Mouse (Mus musculus): Measurements from ENCODE around the gene Adgrf3. TPM values are rescaled to one million over a fixed set of nuclear protein-coding genes. Genes with fewer than 3 reads are reported as not detected.
A peak's percentile ranks its signal among the peaks of the same experiment; 100 is the strongest.

Gene Adgrf3
- polyA plus RNA-seq, 1 experiment from 2014 or later: 0.24 TPM

DNA sequence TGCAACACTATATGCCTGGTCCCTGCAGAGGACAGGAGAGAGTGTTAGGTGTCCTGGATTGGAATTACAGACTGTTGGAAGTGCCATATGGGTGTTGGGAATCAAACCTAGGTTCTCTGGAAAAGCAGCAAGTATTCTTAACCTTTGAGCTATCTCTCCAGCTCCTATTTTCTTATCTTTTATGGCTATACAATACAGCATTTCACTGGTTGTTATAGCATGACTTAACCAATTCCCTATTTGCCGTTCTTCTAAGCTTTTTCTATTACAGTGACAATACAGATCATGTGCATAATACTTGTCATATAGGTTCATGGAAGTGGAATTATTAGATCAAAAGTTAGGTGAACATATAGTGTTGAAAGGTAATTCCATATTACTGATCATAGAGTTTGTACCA is 43.7 kb downstream of the Adgrf3 start:
- no peaks in the 10 kb centered on the region for H3K27me3 ChIP-seq (ENCODE audit: control insufficient read depth, insufficient read depth, low read length)
- H3K9me3 ChIP-seq (ENCODE audit: control insufficient read depth, low read length): no peaks in the 10 kb centered on the region
- no peak overlapping the region for H3K27ac ChIP-seq (replicated peaks)
- H3K9ac ChIP-seq (ENCODE audit: low read length): no peak overlapping the region
- DNase-seq (ENCODE audit: low spot score): no peak
- no peak for ATAC-seq (ENCODE audit: low FRiP score, low TSS enrichment)
- no peak overlapping the region for H3K4me3 ChIP-seq (ENCODE audit: low read depth, low read length)
- no peak overlapping the region for H3K4me2 ChIP-seq (replicated peaks; ENCODE audit: low read depth)
- 79% methylated on average over 1 of the region's 1 CpGs for WGBS
- no peaks in the 10 kb centered on the region for H3K36me3 ChIP-seq (ENCODE audit: control insufficient read depth, insufficient read depth, low read length)
- H3K4me1 ChIP-seq (replicated peaks; ENCODE audit: control insufficient read depth, insufficient read depth): no peaks in the 10 kb centered on the region
- TF ChIP-seq EP300 (optimal IDR thresholded peaks at IDR 0.05) (no peak), CTCF (IDR thresholded peaks at IDR 0.05; ENCODE audit: low read depth) (no peak)

GRCm38 (mm10) chr5:30159601-30160000 is 45.9 kb downstream of the Adgrf3 start:
- Histone ChIP-seq H3K36me3 (ENCODE audit: control insufficient read depth, insufficient read depth, low read length) (no peaks in the 10 kb centered on the region), H3K9ac (ENCODE audit: low read length) (no peak overlapping the region), H3K9me3 (ENCODE audit: control insufficient read depth, low read length) (no peaks in the 10 kb centered on the region), H3K27me3 (ENCODE audit: control insufficient read depth, insufficient read depth, low read length) (no peaks in the 10 kb centered on the region), H3K4me3 (ENCODE audit: low read depth, low read length) (no peak overlapping the region), H3K4me2 (replicated peaks; ENCODE audit: low read depth) (no peak overlapping the region), H3K27ac (replicated peaks) (no peak overlapping the region), H3K4me1 (replicated peaks; ENCODE audit: control insufficient read depth, insufficient read depth) (no peaks in the 10 kb centered on the region)
- DNase-seq (ENCODE audit: low spot score): no peak
- no peak for ATAC-seq (ENCODE audit: low FRiP score, low TSS enrichment)
- WGBS: 82% methylated on average over 6 of the region's 6 CpGs
- TF ChIP-seq EP300 (optimal IDR thresholded peaks at IDR 0.05) (no peak), CTCF (IDR thresholded peaks at IDR 0.05; ENCODE audit: low read depth) (no peak)

DNA sequence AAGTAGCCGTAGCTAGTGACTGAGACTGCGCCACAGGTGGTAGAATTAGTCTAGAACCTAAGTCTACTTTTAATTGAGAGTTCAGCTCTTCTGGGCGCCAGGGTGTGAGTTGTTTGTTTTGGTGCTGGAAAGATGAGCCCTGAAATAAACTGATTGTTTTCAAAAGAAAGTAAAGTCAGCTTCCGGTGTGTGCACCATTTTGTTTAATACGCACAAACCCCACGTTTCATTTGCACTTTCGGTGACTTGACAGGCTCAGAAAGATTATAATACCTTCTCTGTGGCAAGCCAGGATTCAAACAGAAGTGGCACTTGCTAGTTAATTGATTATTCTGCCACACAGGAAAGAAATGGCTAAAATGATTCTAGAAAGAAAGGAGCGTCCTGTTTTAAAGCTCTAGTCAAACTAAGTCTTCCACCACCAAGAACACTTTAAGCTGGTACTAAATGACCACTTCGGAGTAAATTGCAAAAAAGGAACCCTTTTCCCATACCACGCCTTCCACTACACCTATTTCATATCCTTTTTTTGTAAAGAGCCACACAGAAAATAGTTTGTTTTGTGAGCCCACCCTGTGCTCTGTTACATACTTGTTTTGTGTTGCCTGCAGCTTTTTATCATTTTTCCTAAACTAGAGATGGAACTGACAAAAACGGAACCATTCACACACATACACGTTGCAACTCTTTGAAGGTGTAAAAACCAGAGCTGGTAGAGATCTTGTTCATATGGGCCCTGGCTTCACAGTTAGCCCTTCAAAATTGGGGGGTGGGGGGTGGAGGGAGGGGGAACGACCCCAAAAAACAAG is 49.5 kb downstream of the Adgrf3 start:
- no peaks in the 10 kb centered on the region for H3K27me3 ChIP-seq (ENCODE audit: control insufficient read depth, insufficient read depth, low read length)
- peak overlapping the region; percentile 89 for H3K9ac ChIP-seq (ENCODE audit: low read length)
- H3K4me3 ChIP-seq (ENCODE audit: low read depth, low read length): peak overlapping the region; percentile 88
- ATAC-seq (ENCODE audit: low FRiP score, low TSS enrichment) (no peak), DNase-seq (ENCODE audit: low spot score) (no peak)
- TF ChIP-seq CTCF (IDR thresholded peaks at IDR 0.05; ENCODE audit: low read depth) (peak; percentile 13; the same call in 1 of the 2 replicates), EP300 (optimal IDR thresholded peaks at IDR 0.05) (no peak)
- 21% methylated on average over 13 of the region's 13 CpGs for WGBS
- H3K4me2 ChIP-seq (replicated peaks; ENCODE audit: low read depth): peak overlapping the region; percentile 70
- no peaks in the 10 kb centered on the region for H3K4me1 ChIP-seq (replicated peaks; ENCODE audit: control insufficient read depth, insufficient read depth)
- no peaks in the 10 kb centered on the region for H3K36me3 ChIP-seq (ENCODE audit: control insufficient read depth, insufficient read depth, low read length)
- peak overlapping the region; percentile 95 for H3K27ac ChIP-seq (replicated peaks)
- H3K9me3 ChIP-seq (ENCODE audit: control insufficient read depth, low read length): no peaks in the 10 kb centered on the region

- ATAC-seq (ENCODE audit: low FRiP score, low TSS enrichment): peak; percentile 35
These were observed 50.1 kb downstream of the Adgrf3 start for GRCm38 (mm10) chr5:30155395-30155792.

GRCm38 (mm10) chr5:30154474-30155394 is 50.8 kb downstream of the Adgrf3 start, which contains the start of the genes Hadha and Hadhb:
Gene Hadha, minus strand, starts transcription at chr5:30155162.
Gene Hadhb, plus strand, starts transcription at chr5:30155248.
- H3K4me3 ChIP-seq (ENCODE audit: low read depth, low read length): peak within 1 kb of the TSS; percentile 88
- no peaks in the 10 kb centered on the region for H3K27me3 ChIP-seq (ENCODE audit: control insufficient read depth, insufficient read depth, low read length)
- WGBS: under 1% methylated on average over 51 of the region's 53 CpGs
- no peaks in the 10 kb centered on the region for H3K36me3 ChIP-seq (ENCODE audit: control insufficient read depth, insufficient read depth, low read length)
- ATAC-seq (ENCODE audit: low FRiP score, low TSS enrichment) (peak; percentile 91), DNase-seq (ENCODE audit: low spot score) (peak; percentile 95)
- TF ChIP-seq CTCF (IDR thresholded peaks at IDR 0.05; ENCODE audit: low read depth) (no peak; the same call in none of the 2 replicates), EP300 (optimal IDR thresholded peaks at IDR 0.05) (peak; percentile 97)
- peak within 1 kb of the TSS; percentile 95 for H3K27ac ChIP-seq (replicated peaks)
- H3K4me1 ChIP-seq (replicated peaks; ENCODE audit: control insufficient read depth, insufficient read depth): no peaks in the 10 kb centered on the region
- H3K9me3 ChIP-seq (ENCODE audit: control insufficient read depth, low read length): no peaks in the 10 kb centered on the region
- peak within 1 kb of the TSS; percentile 70 for H3K4me2 ChIP-seq (replicated peaks; ENCODE audit: low read depth)
- H3K9ac ChIP-seq (ENCODE audit: low read length): peak within 1 kb of the TSS; percentile 89

More at GRCm38 (mm10) chr5:30155395-30155792, 50.1 kb downstream of the Adgrf3 start:
- no peaks in the 10 kb centered on the region for H3K4me1 ChIP-seq (replicated peaks; ENCODE audit: control insufficient read depth, insufficient read depth)
- whole genome bisulfite sequencing: 0% methylated on average over 31 of the region's 31 CpGs
- DNase-seq (ENCODE audit: low spot score): no peak
- H3K36me3 ChIP-seq (ENCODE audit: control insufficient read depth, insufficient read depth, low read length): no peaks in the 10 kb centered on the region
- no peaks in the 10 kb centered on the region for H3K27me3 ChIP-seq (ENCODE audit: control insufficient read depth, insufficient read depth, low read length)
- H3K27ac ChIP-seq (replicated peaks): peak overlapping the region; percentile 95
- no peak for TF ChIP-seq EP300 (optimal IDR thresholded peaks at IDR 0.05)
- no peak for TF ChIP-seq CTCF (IDR thresholded peaks at IDR 0.05; ENCODE audit: low read depth)
- peak overlapping the region; percentile 89 for H3K9ac ChIP-seq (ENCODE audit: low read length)
- H3K9me3 ChIP-seq (ENCODE audit: control insufficient read depth, low read length): no peaks in the 10 kb centered on the region
- H3K4me3 ChIP-seq (ENCODE audit: low read depth, low read length): peak overlapping the region; percentile 88
- peak overlapping the region; percentile 70 for H3K4me2 ChIP-seq (replicated peaks; ENCODE audit: low read depth)

Measured in stomach, postnatal 0 days (tissue).